Mouse (Mus musculus) erythroblast, embryonic 14.5 days (primary cell): ENCODE measurements around the gene Selenbp1.

ENCODE experiments used
- GATA1 ChIP-seq: IDR thresholded peaks from 2 replicates; pipeline ENCODE4 v1.6.1; 2012; ENCODE audit warnings: low read length, inconsistent platforms, mixed read lengths
- TAL1 ChIP-seq: IDR thresholded peaks from 3 replicates; pipeline ENCODE4 v1.6.1; 2012; ENCODE audit warnings: low read length, inconsistent platforms, mixed read lengths

GRCm38 (mm10) chr3:94989159-94989761 lies 56.4 kb downstream of the Selenbp1 start:
- TF ChIP-seq TAL1 (no peak), GATA1 (no peak)
